Mouse (Mus musculus): ENCODE measurements around the gene Dnmbp. TPM values are rescaled to one million over a fixed set of nuclear protein-coding genes. Genes with fewer than 3 reads are reported as not detected.
A peak's percentile ranks its signal among the peaks of the same experiment; 100 is the strongest.

Dnmbp gene
- polyA plus RNA-seq, 1 experiment from 2014 or later = 4.8 TPM

DNA sequence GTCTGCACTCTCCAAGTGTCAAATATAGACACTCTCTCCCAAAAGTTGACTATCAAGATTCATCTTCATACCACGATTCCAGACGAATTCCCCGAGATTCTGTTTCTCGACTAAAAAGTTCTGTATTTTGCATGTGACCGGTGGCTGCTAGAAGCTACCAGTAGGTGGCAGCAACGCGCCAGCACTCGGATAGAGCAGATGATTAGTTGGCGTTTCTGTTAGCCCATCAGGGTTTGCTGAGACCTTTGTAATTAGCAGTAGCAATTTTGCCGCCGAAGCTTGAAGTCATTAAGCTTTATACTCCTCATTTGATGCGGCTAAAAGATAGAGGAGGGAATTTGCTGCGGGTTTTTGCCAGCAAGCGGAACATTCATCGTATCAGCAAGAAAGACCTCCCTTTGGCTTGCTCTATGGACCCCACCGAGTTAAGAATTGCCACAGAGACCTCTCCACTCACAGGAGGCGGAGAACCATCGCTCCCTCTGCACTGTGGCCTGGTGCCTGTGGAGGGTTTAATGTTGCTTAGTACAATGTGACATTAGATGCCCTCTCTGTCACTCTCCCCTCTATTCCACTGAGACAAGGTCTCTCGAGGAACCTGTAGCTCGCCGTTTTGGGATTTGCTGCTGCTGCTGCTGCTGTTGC lies 107.4 kb downstream of the Dnmbp start:
- DNase-seq = peak; percentile 72
- no peak overlapping the region for H3K27ac ChIP-seq (ENCODE audit: low read depth)
- ATAC-seq = no peak
- H3K4me3 ChIP-seq (ENCODE audit: low read depth, low read length) = no peak overlapping the region
- no peaks in the 10 kb centered on the region for H3K9me3 ChIP-seq (ENCODE audit: low read length)
- TF ChIP-seq CTCF (IDR thresholded peaks at IDR 0.05; ENCODE audit: low read depth) = peak; percentile 87
- no peak for TF ChIP-seq EP300 (IDR thresholded peaks at IDR 0.05; ENCODE audit: low read depth)
- 34% methylated on average over 21 of the region's 21 CpGs for WGBS (ENCODE audit: insufficient replicate concordance)
- no peak overlapping the region for H3K9ac ChIP-seq (replicated peaks)
- H3K4me2 ChIP-seq (ENCODE audit: low read depth, low read length) = no peak overlapping the region
- H3K4me1 ChIP-seq (ENCODE audit: insufficient read depth) = no peaks in the 10 kb centered on the region
- no peaks in the 10 kb centered on the region for H3K27me3 ChIP-seq (ENCODE audit: insufficient read depth, low read length)
- peaks cover 17% of the 10 kb centered on the region for H3K36me3 ChIP-seq (replicated peaks; ENCODE audit: insufficient read depth, low read length)

DNA sequence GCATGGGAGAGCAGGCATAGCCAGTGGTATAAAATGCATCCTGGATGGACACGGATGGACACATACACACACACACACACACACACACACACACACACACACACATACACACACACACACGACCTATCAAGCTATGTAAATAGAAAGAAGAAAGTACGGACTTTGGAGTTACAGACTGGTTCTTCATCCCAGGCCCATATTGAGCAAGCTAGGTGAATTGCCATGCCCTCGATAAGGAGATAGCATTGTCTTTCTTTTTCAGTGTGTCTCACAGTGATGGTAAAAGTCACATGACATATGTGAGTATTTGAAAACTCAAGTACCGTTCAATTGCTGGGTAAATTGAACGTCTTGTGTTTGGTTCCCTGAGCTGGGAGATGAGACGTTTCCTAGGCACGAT lies 113.1 kb downstream of the Dnmbp start:
- no peak overlapping the region for H3K9ac ChIP-seq (replicated peaks)
- no peaks in the 10 kb centered on the region for H3K4me1 ChIP-seq (ENCODE audit: insufficient read depth)
- DNase-seq (no peak), ATAC-seq (peak; percentile 64)
- H3K4me2 ChIP-seq (ENCODE audit: low read depth, low read length) = no peak overlapping the region
- TF ChIP-seq EP300 (IDR thresholded peaks at IDR 0.05; ENCODE audit: low read depth) (no peak), CTCF (IDR thresholded peaks at IDR 0.05; ENCODE audit: low read depth) (no peak)
- H3K27ac ChIP-seq (ENCODE audit: low read depth) = no peak overlapping the region
- no peaks in the 10 kb centered on the region for H3K27me3 ChIP-seq (ENCODE audit: insufficient read depth, low read length)
- no peaks in the 10 kb centered on the region for H3K9me3 ChIP-seq (ENCODE audit: low read length)
- H3K4me3 ChIP-seq (ENCODE audit: low read depth, low read length) = no peak overlapping the region
- H3K36me3 ChIP-seq (replicated peaks; ENCODE audit: insufficient read depth, low read length) = peaks cover 14% of the 10 kb centered on the region; the same call in 1 of the 2 replicates
- 69% methylated on average over 8 of the region's 8 CpGs for WGBS (ENCODE audit: insufficient replicate concordance)

DNA sequence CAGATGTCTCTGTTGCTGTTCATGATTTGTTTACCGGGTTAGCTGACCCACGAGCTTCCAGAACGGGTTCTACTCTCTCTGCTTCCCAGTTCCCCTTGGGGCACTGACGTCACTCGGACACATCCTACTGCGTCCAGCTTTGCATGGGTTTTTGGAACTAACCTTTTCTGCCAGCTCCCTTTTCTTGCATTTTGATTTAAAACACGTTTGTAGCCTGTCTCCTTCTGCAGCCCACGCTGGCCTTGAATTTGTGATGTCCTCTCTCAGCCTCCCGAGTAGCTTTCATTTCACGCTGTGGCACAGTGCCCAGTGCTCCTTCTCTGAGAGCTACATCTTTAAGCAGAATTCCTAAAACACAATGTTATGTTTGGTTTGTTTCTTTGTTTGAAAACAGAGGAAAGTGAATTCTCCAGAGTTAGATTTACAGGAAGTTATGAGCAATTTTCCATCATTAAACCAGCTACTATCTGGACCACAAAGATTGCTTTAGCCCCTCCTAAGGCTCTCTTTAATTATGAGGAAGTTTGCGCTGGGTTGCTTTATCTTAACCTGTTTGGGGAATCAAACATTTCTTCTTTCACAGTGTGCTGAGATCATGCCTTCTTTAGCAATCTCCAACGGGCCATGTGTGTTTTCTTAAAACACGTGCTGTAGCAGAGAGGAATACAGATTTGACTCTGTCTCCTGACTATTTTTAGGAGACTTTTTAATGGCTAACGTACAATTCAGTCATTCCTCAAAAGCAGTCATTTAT lies 124.2 kb downstream of the Dnmbp start:
- Histone ChIP-seq H3K27ac (ENCODE audit: low read depth) (no peak overlapping the region), H3K27me3 (ENCODE audit: insufficient read depth, low read length) (no peaks in the 10 kb centered on the region), H3K4me2 (ENCODE audit: low read depth, low read length) (no peak overlapping the region), H3K4me1 (ENCODE audit: insufficient read depth) (peaks cover 8% of the 10 kb centered on the region), H3K4me3 (ENCODE audit: low read depth, low read length) (no peak overlapping the region), H3K36me3 (replicated peaks; ENCODE audit: insufficient read depth, low read length) (peaks cover 13% of the 10 kb centered on the region), H3K9me3 (ENCODE audit: low read length) (no peaks in the 10 kb centered on the region), H3K9ac (replicated peaks) (no peak overlapping the region)
- TF ChIP-seq CTCF (IDR thresholded peaks at IDR 0.05; ENCODE audit: low read depth) = no peak
- TF ChIP-seq EP300 (IDR thresholded peaks at IDR 0.05; ENCODE audit: low read depth) = no peak
- 0 out of 2 replicates have a peak, but pooled peaks have one; percentile 40 for ATAC-seq
- 45% methylated on average over 14 of the region's 14 CpGs for WGBS (ENCODE audit: insufficient replicate concordance)
- no peak for DNase-seq

DNA sequence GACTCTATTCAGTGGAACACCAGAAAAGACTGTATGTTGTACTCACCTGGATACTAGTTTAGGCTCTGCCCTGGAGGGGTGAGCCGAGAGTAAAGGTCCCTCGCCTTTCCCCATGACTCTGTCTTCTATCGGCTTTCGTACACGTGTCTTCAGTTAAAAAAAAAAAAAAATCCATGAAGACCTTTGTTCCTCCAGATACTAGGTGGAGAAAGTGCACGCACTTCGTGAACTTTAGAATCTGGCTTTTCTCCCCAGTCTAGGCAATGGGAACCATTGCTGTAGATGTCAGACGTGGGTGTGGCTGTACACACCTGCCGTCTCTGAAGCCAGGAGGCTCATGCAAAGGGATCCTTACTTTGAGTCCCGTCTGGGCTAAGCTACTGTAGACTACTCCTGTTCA lies 126.7 kb downstream of the Dnmbp start:
- ATAC-seq (peak; percentile 24; the same call in 1 of the 2 replicates), DNase-seq (no peak)
- TF ChIP-seq EP300 (IDR thresholded peaks at IDR 0.05; ENCODE audit: low read depth) (peak; percentile 47; the same call in 1 of the 2 replicates), CTCF (IDR thresholded peaks at IDR 0.05; ENCODE audit: low read depth) (no peak)
- no peaks in the 10 kb centered on the region for H3K27me3 ChIP-seq (ENCODE audit: insufficient read depth, low read length)
- H3K9me3 ChIP-seq (ENCODE audit: low read length) = no peaks in the 10 kb centered on the region
- H3K27ac ChIP-seq (ENCODE audit: low read depth) = peak overlapping the region; percentile 39; the same call in 1 of the 2 replicates
- WGBS (ENCODE audit: insufficient replicate concordance) = 61% methylated on average over 10 of the region's 10 CpGs
- no peak overlapping the region for H3K4me2 ChIP-seq (ENCODE audit: low read depth, low read length)
- H3K4me3 ChIP-seq (ENCODE audit: low read depth, low read length) = no peak overlapping the region
- peaks cover 18% of the 10 kb centered on the region for H3K4me1 ChIP-seq (ENCODE audit: insufficient read depth)
- H3K36me3 ChIP-seq (replicated peaks; ENCODE audit: insufficient read depth, low read length) = peaks cover 16% of the 10 kb centered on the region
- H3K9ac ChIP-seq (replicated peaks) = no peak overlapping the region

DNA sequence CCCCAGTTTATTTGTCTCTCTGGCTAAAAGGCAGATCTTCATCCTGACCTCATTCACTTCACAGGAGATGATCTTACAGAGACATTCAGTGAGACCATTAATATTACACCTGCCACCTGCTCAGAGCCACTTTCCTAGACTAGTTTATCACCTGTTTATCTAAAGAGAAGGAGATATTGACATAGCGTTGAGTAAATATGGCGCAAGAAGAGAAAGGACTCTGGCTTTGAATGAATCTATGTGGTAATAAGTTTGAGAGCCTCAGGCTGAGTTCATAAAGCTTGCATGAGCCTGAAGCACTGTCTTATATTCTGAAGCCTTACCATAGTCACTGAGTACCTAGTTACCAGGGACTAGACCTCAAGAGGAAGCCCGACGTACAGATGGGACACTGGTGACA lies 128.6 kb downstream of the Dnmbp start:
- no peaks in the 10 kb centered on the region for H3K9me3 ChIP-seq (ENCODE audit: low read length)
- peaks cover 13% of the 10 kb centered on the region for H3K36me3 ChIP-seq (replicated peaks; ENCODE audit: insufficient read depth, low read length)
- H3K27me3 ChIP-seq (ENCODE audit: insufficient read depth, low read length) = no peaks in the 10 kb centered on the region
- no peak overlapping the region for H3K9ac ChIP-seq (replicated peaks)
- DNase-seq = no peak
- peak overlapping the region; percentile 60 for H3K27ac ChIP-seq (ENCODE audit: low read depth)
- no peak for TF ChIP-seq CTCF (IDR thresholded peaks at IDR 0.05; ENCODE audit: low read depth)
- TF ChIP-seq EP300 (IDR thresholded peaks at IDR 0.05; ENCODE audit: low read depth) = peak; percentile 63; the same call in 1 of the 2 replicates
- 72% methylated on average over 4 of the region's 4 CpGs for WGBS (ENCODE audit: insufficient replicate concordance)
- H3K4me3 ChIP-seq (ENCODE audit: low read depth, low read length) = no peak overlapping the region
- H3K4me2 ChIP-seq (ENCODE audit: low read depth, low read length) = no peak overlapping the region
- ATAC-seq = peak; percentile 74
- H3K4me1 ChIP-seq (ENCODE audit: insufficient read depth) = peaks cover 18% of the 10 kb centered on the region

DNA sequence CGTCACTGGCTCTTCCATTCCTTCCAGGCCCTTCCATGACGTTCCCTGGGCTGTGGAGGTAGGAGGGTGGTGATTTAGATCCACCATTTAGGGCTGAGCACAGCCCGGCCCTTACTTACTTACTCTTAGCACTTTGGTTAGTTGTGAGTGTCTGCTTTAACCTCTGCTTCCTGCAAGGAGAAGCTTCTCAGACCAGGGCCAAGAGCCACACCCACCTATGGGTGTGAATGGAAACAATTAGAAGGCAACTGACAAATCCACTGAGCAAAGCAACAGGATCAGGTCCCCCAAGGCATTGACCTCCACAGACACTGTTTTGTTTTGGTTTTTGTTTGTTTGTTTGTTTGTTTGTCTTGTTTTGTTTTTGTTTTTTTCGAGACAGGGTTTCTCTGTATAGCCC lies 130.7 kb downstream of the Dnmbp start:
- Histone ChIP-seq H3K4me2 (ENCODE audit: low read depth, low read length) (no peak overlapping the region), H3K36me3 (replicated peaks; ENCODE audit: insufficient read depth, low read length) (peaks cover 9% of the 10 kb centered on the region; the same call in 1 of the 2 replicates), H3K9ac (replicated peaks) (no peak overlapping the region), H3K27ac (ENCODE audit: low read depth) (peak overlapping the region; percentile 34; the same call in 1 of the 2 replicates), H3K4me1 (ENCODE audit: insufficient read depth) (peaks cover 18% of the 10 kb centered on the region), H3K9me3 (ENCODE audit: low read length) (no peaks in the 10 kb centered on the region), H3K4me3 (ENCODE audit: low read depth, low read length) (no peak overlapping the region), H3K27me3 (ENCODE audit: insufficient read depth, low read length) (no peaks in the 10 kb centered on the region)
- 44% methylated on average over 4 of the region's 4 CpGs for WGBS (ENCODE audit: insufficient replicate concordance)
- TF ChIP-seq CTCF (IDR thresholded peaks at IDR 0.05; ENCODE audit: low read depth) = no peak
- TF ChIP-seq EP300 (IDR thresholded peaks at IDR 0.05; ENCODE audit: low read depth) = no peak
- ATAC-seq (no peak), DNase-seq (no peak)

Measured in liver, postnatal 0 days (tissue).